Mouse (Mus musculus): Measurements from ENCODE around the gene Slc26a10.

Slc26a10 gene

DNA sequence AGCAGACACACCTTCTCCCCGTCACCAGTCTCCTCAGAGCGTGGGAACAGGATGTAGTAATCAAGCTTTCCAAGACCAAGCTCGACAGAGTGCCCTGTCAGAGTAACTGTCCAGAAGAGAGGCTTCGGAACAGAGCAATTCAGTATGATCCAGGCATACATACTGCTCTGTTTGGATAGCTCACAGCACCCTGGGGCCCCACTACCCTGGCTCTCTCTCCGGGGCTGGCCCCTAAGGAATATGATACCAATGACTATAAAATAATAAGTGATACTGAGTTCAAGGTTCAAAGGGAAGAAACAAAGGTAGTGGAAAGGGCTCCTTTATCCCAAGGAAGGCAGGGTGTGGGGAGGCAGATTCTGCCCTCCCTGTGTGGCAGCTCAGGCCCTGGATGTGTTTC is 48.0 kb downstream of the Slc26a10 start:
- no peak for DNase-seq (ENCODE audit: low read depth, low spot score)

- DNase-seq (ENCODE audit: low read depth, low spot score), result no peak
These were observed 51.0 kb downstream of the Slc26a10 start for GRCm38 (mm10) chr10:127129431-127129830.

- DNase-seq (ENCODE audit: low read depth, low spot score), result no peak
These were observed 52.6 kb downstream of the Slc26a10 start for GRCm38 (mm10) chr10:127127711-127128279.

- DNase-seq (ENCODE audit: low read depth, low spot score), result no peak
These were observed 53.9 kb downstream of the Slc26a10 start for GRCm38 (mm10) chr10:127126579-127126978.

DNA sequence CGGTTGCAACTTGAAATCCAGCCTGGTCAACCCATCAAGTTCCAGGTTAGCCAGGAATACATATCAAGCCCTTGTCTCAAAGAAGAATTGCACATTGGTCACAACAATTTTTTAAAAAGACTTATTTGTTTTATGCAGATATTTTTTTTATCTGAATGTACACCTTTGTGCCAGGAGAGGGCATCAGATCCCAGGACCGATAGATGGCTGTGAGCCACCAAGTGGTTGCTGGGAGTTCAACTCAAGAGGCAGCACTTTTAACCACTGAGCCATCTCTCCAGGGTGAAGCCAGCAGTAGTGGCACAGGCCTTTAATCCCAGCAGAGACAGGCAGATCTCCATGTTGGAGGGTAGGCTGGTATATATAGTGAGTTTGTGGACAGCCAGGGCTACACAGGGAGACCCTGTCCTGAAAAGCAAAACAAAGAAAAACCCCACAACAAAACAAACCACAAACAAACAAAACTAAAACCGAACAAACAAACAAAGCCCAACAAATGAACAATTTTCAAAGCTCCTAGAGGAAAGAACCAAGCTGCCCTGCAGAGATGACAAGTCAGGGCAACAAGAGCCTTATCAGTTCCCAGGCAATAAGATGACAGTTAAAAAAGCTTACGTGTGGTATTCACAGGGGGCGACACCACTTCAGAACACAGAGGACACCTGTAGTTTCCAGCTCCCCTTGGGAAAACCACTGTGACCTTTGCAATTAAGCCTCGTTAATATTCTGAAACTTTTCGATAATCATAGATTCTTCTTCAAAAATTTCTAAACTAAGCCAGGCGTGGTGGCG is 55.0 kb downstream of the Slc26a10 start:
- no peak for DNase-seq (ENCODE audit: low read depth, low spot score)

DNA sequence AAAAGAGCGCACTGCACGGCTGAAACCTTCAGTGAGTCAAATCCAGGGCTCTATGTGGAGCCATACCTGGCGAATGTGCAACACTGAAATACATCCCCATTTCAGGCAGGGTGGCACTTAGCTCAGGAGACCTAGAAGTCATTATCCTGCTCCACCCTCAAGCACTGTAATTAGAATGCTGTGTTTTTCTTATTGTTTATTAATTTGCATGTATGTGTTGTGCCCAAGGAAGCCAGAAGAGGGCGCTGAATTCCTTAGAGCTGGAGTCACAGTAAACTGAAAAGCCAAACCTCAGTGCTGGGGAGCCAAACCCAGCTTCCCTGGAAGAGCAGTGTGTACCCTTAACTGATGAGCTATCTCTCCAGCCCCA is 57.0 kb downstream of the Slc26a10 start:
- peak; percentile 40 for DNase-seq (ENCODE audit: low read depth, low spot score)

DNA sequence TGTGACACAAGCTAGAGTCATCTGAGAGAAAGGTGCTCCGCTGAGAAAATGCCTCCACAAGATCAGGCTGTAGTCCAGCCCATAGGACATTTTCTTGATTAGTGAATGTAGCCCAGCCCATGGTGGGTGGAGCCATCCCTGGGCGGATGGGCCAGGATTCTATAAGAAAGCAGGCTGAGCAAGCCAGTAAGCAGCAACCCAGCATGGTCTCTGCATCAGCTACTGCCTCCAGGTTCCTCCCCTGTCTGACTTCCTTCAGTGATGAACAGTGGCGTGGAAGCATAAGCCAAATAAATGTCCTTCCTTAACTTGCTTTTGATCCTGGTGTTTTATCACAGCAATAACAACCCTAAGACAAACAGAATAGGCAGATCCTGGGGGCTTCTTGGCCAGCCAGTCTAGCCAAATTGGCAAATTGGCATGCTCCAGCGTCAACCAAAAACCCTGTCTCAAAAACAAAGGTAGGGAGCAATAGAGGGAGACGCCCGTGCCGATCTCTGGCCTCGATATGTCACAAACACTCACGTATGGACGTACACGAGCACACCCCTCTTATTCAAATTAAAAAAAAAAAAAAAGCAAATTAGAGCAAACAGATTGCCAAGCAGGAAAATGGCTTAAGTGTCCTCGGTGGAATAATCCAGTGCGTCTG is 57.5 kb downstream of the Slc26a10 start:
- DNase-seq (ENCODE audit: low read depth, low spot score), result no peak

- DNase-seq (ENCODE audit: low read depth, low spot score), result no peak
These were observed 58.4 kb downstream of the Slc26a10 start for GRCm38 (mm10) chr10:127122018-127122417.

Measured in retina, adult 2 months (tissue).